Mouse (Mus musculus): ENCODE results near the gene Csdc2.
"Not testable (repeated sequence)": the region's sequence is repeated elsewhere in the genome, so short reads cannot be mapped to it uniquely, and the experiment has no call there.

Gene Csdc2

GRCm38 (mm10) chr15:81936679-81937078, at the start of gene Csdc2:
Gene Csdc2 (plus strand): TSS chr15:81936759.
- in situ Hi-C loops (cut with MboI, MseI): no loop called here

GRCm38 (mm10) chr15:81886795-81887550, 49.6 kb upstream of the Csdc2 start:
- in situ Hi-C loops (cut with MboI, MseI): no loop called here

- in situ Hi-C loops (cut with MboI, MseI): no loop called here
Observed at GRCm38 (mm10) chr15:81889175-81889574, 47.4 kb upstream of the Csdc2 start.

GRCm38 (mm10) chr15:81891140-81891802, 45.3 kb upstream of the Csdc2 start:
- in situ Hi-C loops (cut with MboI, MseI): no loop called here

GRCm38 (mm10) chr15:81891822-81892580, 44.6 kb upstream of the Csdc2 start:
- in situ Hi-C loops (cut with MboI, MseI): no loop called here

GRCm38 (mm10) chr15:81894002-81894401, 42.6 kb upstream of the Csdc2 start:
- in situ Hi-C loops (cut with MboI, MseI): no loop called here

GRCm38 (mm10) chr15:81896407-81896806, 40.2 kb upstream of the Csdc2 start:
- in situ Hi-C loops (cut with MboI, MseI): no loop called here

GRCm38 (mm10) chr15:81897607-81898285, 38.8 kb upstream of the Csdc2 start:
- in situ Hi-C loops (cut with MboI, MseI): no loop called here

- in situ Hi-C loops (cut with MboI, MseI): no loop called here
Observed at GRCm38 (mm10) chr15:81898751-81899150, 37.8 kb upstream of the Csdc2 start.

GRCm38 (mm10) chr15:81904939-81905338, 31.6 kb upstream of the Csdc2 start:
- in situ Hi-C loops (cut with MboI, MseI): no loop called here

- in situ Hi-C loops (cut with MboI, MseI): no loop called here
Observed at GRCm38 (mm10) chr15:81907953-81908352, 28.6 kb upstream of the Csdc2 start.

GRCm38 (mm10) chr15:81908767-81909166, 27.8 kb upstream of the Csdc2 start:
- in situ Hi-C loops (cut with MboI, MseI): not testable (repeated sequence)

GRCm38 (mm10) chr15:81912498-81912897, 24.1 kb upstream of the Csdc2 start:
- in situ Hi-C loops (cut with MboI, MseI): no loop called here

- in situ Hi-C loops (cut with MboI, MseI): no loop called here
Observed at GRCm38 (mm10) chr15:81914668-81915067, 21.9 kb upstream of the Csdc2 start.

GRCm38 (mm10) chr15:81915663-81916062, 20.9 kb upstream of the Csdc2 start:
- in situ Hi-C loops (cut with MboI, MseI): no loop called here

GRCm38 (mm10) chr15:81917201-81917600, 19.4 kb upstream of the Csdc2 start:
- in situ Hi-C loops (cut with MboI, MseI): no loop called here

- in situ Hi-C loops (cut with MboI, MseI): no loop called here
Observed at GRCm38 (mm10) chr15:81917621-81918463, 18.7 kb upstream of the Csdc2 start.

- in situ Hi-C loops (cut with MboI, MseI): no loop called here
Observed at GRCm38 (mm10) chr15:81919062-81919461, 17.5 kb upstream of the Csdc2 start.

GRCm38 (mm10) chr15:81920546-81921217, 15.9 kb upstream of the Csdc2 start:
- in situ Hi-C loops (cut with MboI, MseI): loop anchor here (5.0 to 10.0 kb wide), 2 partner anchors 88 to 1776 kb away; no protein-coding TSS in a partner anchor

- in situ Hi-C loops (cut with MboI, MseI): loop anchor here (5.0 to 10.0 kb wide), 2 partner anchors 89 to 1776 kb away; no protein-coding TSS in a partner anchor
Observed at GRCm38 (mm10) chr15:81921255-81921654, 15.3 kb upstream of the Csdc2 start.

All from regulatory T cell (primary cell).